Mouse (Mus musculus) lung, embryonic 14.5 days (tissue): ENCODE data around the gene Mcm3ap. TPM values are rescaled to one million over a fixed set of nuclear protein-coding genes. Genes with fewer than 3 reads are reported as not detected.

ENCODE experiments used
- ATAC-seq: fragments of 200-750 bp; cut with Nextera tagmentation; 2 replicates; pipeline ENCODE4 v1.8.0; 2017; ENCODE audit warnings: mild to moderate bottlenecking, moderate TSS enrichment, moderate library complexity; ENCODE audit not compliant: insufficient read depth
- DNase-seq: peaks from one replicate; pipeline ENCODE4 v3.0.0-alpha.2; 2015
- H3K27ac ChIP-seq: fragments of 300-500 bp; sonication (generic); 2 replicates; pipeline ENCODE4 v1.5.1; 2014; ENCODE audit warnings: low read depth, mild to moderate bottlenecking, moderate library complexity
- H3K27me3 ChIP-seq: fragments of 300-500 bp; sonication (generic); 2 replicates; pipeline ENCODE4 v1.6.1; 2014; ENCODE audit warnings: low read length, control low read depth; ENCODE audit not compliant: insufficient read depth
- H3K36me3 ChIP-seq: fragments of 300-500 bp; sonication (generic); 2 replicates; pipeline ENCODE4 v1.6.1; 2014; ENCODE audit warnings: control low read depth; ENCODE audit not compliant: insufficient read depth
- H3K4me1 ChIP-seq: fragments of 300-500 bp; sonication (generic); 2 replicates; pipeline ENCODE4 v1.6.1; 2014; ENCODE audit warnings: antibody characterized with exemption, control low read depth; ENCODE audit not compliant: insufficient read depth
- H3K4me2 ChIP-seq: fragments of 300-500 bp; sonication (generic); 2 replicates; pipeline ENCODE4 v1.6.1; 2014; ENCODE audit warnings: mild to moderate bottlenecking
- H3K4me3 ChIP-seq: fragments of 300-500 bp; sonication (generic); 2 replicates; pipeline ENCODE4 v1.5.1; 2014; ENCODE audit warnings: low read depth, low read length
- H3K9ac ChIP-seq: fragments of 300-500 bp; sonication (generic); 2 replicates; pipeline ENCODE4 v1.6.1; 2014
- H3K9me3 ChIP-seq: fragments of 300-500 bp; sonication (generic); 2 replicates; pipeline ENCODE4 v1.6.1; 2016; ENCODE audit warnings: low read depth, low read length, control low read depth
- CTCF ChIP-seq: IDR thresholded peaks from 2 replicates; pipeline ENCODE4 v1.5.1; 2016; ENCODE audit warnings: antibody characterized with exemption, low read depth
- WGBS: fragments of 180-500 bp; shearing (Covaris S2); extraction: QIAGEN DNeasy Blood & Tissue Kit; methylation state at CpG from one replicate; pipeline ENCODE4 v1.1.7; 2014; 5-methylcytosine and 5-hydroxymethylcytosine counted together
- polyA plus RNA-seq: library from polyadenylated mRNA; unstranded; fragments of >200 nt; fragmentation: Nextera tagmentation; extraction: Ambion mirVana; gene quantifications from 2 replicates; pipeline ENCODE4 v1.2.1, GENCODE M21; 2014

Gene Mcm3ap
- polyA plus RNA-seq, 1 experiment from 2014 or later, result 67.6 TPM

GRCm38 (mm10) chr10:76550458-76550857, 81.7 kb downstream of the Mcm3ap start:
- WGBS, result 83% methylated on average over 5 of the region's 5 CpGs
- H3K9ac ChIP-seq, result no peak overlapping the region
- peak; percentile 55 for TF ChIP-seq CTCF
- H3K4me2 ChIP-seq, result no peak overlapping the region
- no peaks in the 10 kb centered on the region for H3K4me1 ChIP-seq
- DNase-seq (peak; percentile 46), ATAC-seq (no peak)
- H3K9me3 ChIP-seq, result no peaks in the 10 kb centered on the region
- no peak overlapping the region for H3K4me3 ChIP-seq
- no peaks in the 10 kb centered on the region for H3K27me3 ChIP-seq
- peaks cover 89% of the 10 kb centered on the region for H3K36me3 ChIP-seq
- no peak overlapping the region for H3K27ac ChIP-seq

GRCm38 (mm10) chr10:76551556-76551955, 82.8 kb downstream of the Mcm3ap start:
- Histone ChIP-seq H3K9ac (no peak overlapping the region), H3K27ac (no peak overlapping the region), H3K4me3 (no peak overlapping the region), H3K9me3 (no peaks in the 10 kb centered on the region), H3K36me3 (peaks cover 79% of the 10 kb centered on the region), H3K4me1 (no peaks in the 10 kb centered on the region), H3K4me2 (no peak overlapping the region), H3K27me3 (no peaks in the 10 kb centered on the region)
- TF ChIP-seq CTCF, result no peak
- 78% methylated on average over 3 of the region's 3 CpGs for WGBS
- DNase-seq (no peak), ATAC-seq (no peak)

GRCm38 (mm10) chr10:76554061-76554460, 85.3 kb downstream of the Mcm3ap start:
- H3K27me3 ChIP-seq, result no peaks in the 10 kb centered on the region
- H3K9ac ChIP-seq, result no peak overlapping the region
- ATAC-seq (no peak), DNase-seq (no peak)
- no peak overlapping the region for H3K27ac ChIP-seq
- no peak overlapping the region for H3K4me3 ChIP-seq
- 88% methylated on average over 5 of the region's 5 CpGs for WGBS
- no peaks in the 10 kb centered on the region for H3K4me1 ChIP-seq
- H3K4me2 ChIP-seq, result no peak overlapping the region
- no peaks in the 10 kb centered on the region for H3K9me3 ChIP-seq
- no peak for TF ChIP-seq CTCF
- peaks cover 55% of the 10 kb centered on the region for H3K36me3 ChIP-seq

DNA sequence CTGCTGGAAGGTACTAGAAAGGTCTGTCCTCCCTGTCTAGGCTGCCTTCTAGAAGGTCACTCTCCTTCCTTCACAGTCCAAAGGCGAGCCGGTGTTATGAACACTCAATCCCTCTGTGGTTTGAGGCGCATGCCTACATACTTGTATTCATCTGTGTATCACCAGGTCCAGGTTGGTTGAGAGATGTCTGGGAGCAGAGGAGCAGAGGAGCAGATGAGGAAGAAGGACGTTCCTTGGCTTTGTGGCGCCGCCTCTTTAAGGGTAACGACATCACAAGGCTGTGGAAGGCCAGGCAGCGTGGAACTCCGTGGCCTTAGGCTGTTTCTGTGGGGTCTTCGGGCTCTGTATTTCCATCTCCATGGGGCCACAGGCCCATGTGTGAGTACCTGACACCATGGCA, 93.2 kb downstream of the Mcm3ap start, which contains the start of gene Spatc1l:
Spatc1l (plus strand) TSS at position 301 of the 400 bp plus-strand sequence.
- no peak within 1 kb of the TSS for H3K4me3 ChIP-seq
- no peak for DNase-seq
- H3K4me1 ChIP-seq, result no peaks in the 10 kb centered on the region
- H3K36me3 ChIP-seq, result no peaks in the 10 kb centered on the region
- no peak within 1 kb of the TSS for H3K4me2 ChIP-seq
- no peak within 1 kb of the TSS for H3K27ac ChIP-seq
- 88% methylated on average over 10 of the region's 10 CpGs for WGBS
- H3K27me3 ChIP-seq, result no peaks in the 10 kb centered on the region
- no peak for ATAC-seq
- no peaks in the 10 kb centered on the region for H3K9me3 ChIP-seq
- no peak for TF ChIP-seq CTCF
- no peak within 1 kb of the TSS for H3K9ac ChIP-seq

Other genes starting within 250 kb of the Mcm3ap start
- gene Prmt2, start 231.1 kb upstream of the Mcm3ap start, polyA plus RNA-seq, result 44.6 and 45.0 TPM in 2 replicates
- 0.16 TPM in 1 of 2 replicates, not detected in the other for gene S100b, start 215.1 kb upstream of the Mcm3ap start, polyA plus RNA-seq
- 6.5 and 6.6 TPM in 2 replicates for gene Dip2a, start 123.6 kb upstream of the Mcm3ap start, polyA plus RNA-seq
- gene AC141477.1, start 28.5 kb upstream of the Mcm3ap start, polyA plus RNA-seq, result not detected in 2 replicates
- gene Pcnt, start 26.1 kb upstream of the Mcm3ap start, polyA plus RNA-seq, result 20.3 and 23.0 TPM in 2 replicates
- gene 2610028H24Rik, start 19.8 kb upstream of the Mcm3ap start, polyA plus RNA-seq, result 0.14 TPM in 1 of 2 replicates, not detected in the other
- 5.7 and 6.1 TPM in 2 replicates for gene Ybey, start 187 bp downstream of the Mcm3ap start, polyA plus RNA-seq
- 21.5 and 28.4 TPM in 2 replicates for gene Lss, start 62.7 kb downstream of the Mcm3ap start, polyA plus RNA-seq
- not detected in 2 replicates for gene Spatc1l, start 93.3 kb downstream of the Mcm3ap start, polyA plus RNA-seq
- gene Ftcd, start 106.7 kb downstream of the Mcm3ap start, polyA plus RNA-seq, result 0.12 TPM in 1 of 2 replicates, not detected in the other
- 168 and 170 TPM in 2 replicates for gene Col6a2, start 154.7 kb downstream of the Mcm3ap start, polyA plus RNA-seq